Mouse (Mus musculus) myocyte (in vitro differentiated cells): ENCODE data around the gene S100a13.

Source experiments
- CEBPB ChIP-seq: IDR thresholded peaks from 2 replicates; pipeline ENCODE4 v1.6.1; 2011; ENCODE audit warnings: mild to moderate bottlenecking, moderate library complexity; ENCODE audit not compliant: poor library complexity, insufficient read depth, severe bottlenecking
- E2F4 ChIP-seq: IDR thresholded peaks from one replicate; pipeline ENCODE4 v1.6.1; 2011; ENCODE audit warnings: mild to moderate bottlenecking, control low read depth, moderate library complexity; ENCODE audit not compliant: insufficient read depth
- MAX ChIP-seq: IDR thresholded peaks from one replicate; pipeline ENCODE4 v1.6.1; 2011; ENCODE audit warnings: low read depth, mild to moderate bottlenecking, control low read depth
- MYOD1 ChIP-seq, 3 experiments: IDR thresholded peaks; one replicate each; pipeline ENCODE4 v1.6.1; 2011; ENCODE audit warnings: control low read depth in 2 of 3, low read depth in 2 of 3, mild to moderate bottlenecking in 2 of 3, moderate library complexity in 1 of 3; ENCODE audit not compliant: insufficient read length in 2 of 3, control insufficient read depth in 1 of 3
- POLR2A ChIP-seq: IDR thresholded peaks from one replicate; pipeline ENCODE4 v1.6.1; 2011; ENCODE audit warnings: low read depth, mild to moderate bottlenecking, control low read depth, moderate library complexity; ENCODE audit not compliant: insufficient read length
- REST ChIP-seq: IDR thresholded peaks from one replicate; pipeline ENCODE4 v1.6.1; 2011; ENCODE audit warnings: mild to moderate bottlenecking, control low read depth, moderate library complexity; ENCODE audit not compliant: insufficient read depth, insufficient read length
- TCF12 ChIP-seq: IDR thresholded peaks from one replicate; pipeline ENCODE4 v1.6.1; 2011; ENCODE audit warnings: mild to moderate bottlenecking, control low read depth; ENCODE audit not compliant: poor library complexity, insufficient read depth, severe bottlenecking
- TCF3 ChIP-seq: IDR thresholded peaks from one replicate; pipeline ENCODE4 v1.6.1; 2011; ENCODE audit warnings: low read depth, control low read depth; ENCODE audit not compliant: insufficient read length
- USF1 ChIP-seq: IDR thresholded peaks from one replicate; pipeline ENCODE4 v1.6.1; 2011; ENCODE audit warnings: low read depth, mild to moderate bottlenecking, control low read depth, moderate library complexity

- no peak for TF ChIP-seq E2F4
- TF ChIP-seq MYOD1 (IDR thresholded peaks at IDR 0.05; ENCODE audit: control insufficient read depth in 1 of 3, insufficient read length in 2 of 3, low read depth in 2 of 3), result no peak
- no peak for TF ChIP-seq POLR2A
- TF ChIP-seq USF1, result no peak
- no peak for TF ChIP-seq TCF3
- TF ChIP-seq TCF12, result no peak
- TF ChIP-seq CEBPB, result peak; percentile 76
- no peak for TF ChIP-seq REST
- no peak for TF ChIP-seq MAX
Measured at GRCm38 (mm10) chr3:90549676-90550420, 35.6 kb downstream of the S100a13 start.
